Mouse (Mus musculus) hematopoietic multipotent progenitor cell, adult 10-12 weeks (in vitro differentiated cells): Measurements from ENCODE around the gene Klhl7. TPM values are rescaled to one million over a fixed set of nuclear protein-coding genes. Genes with fewer than 3 reads are reported as not detected.

Experiments used
- polyA plus RNA-seq: library from polyadenylated mRNA; stranded (reverse); fragments of >175 nt; gene quantifications from 2 replicates; pipeline ENCODE4 v1.2.3, GENCODE M21; 2012; ENCODE audit warnings: low replicate concordance

Klhl7 gene
- 1.6 and 1.7 TPM in 2 replicates for polyA plus RNA-seq

DNA sequence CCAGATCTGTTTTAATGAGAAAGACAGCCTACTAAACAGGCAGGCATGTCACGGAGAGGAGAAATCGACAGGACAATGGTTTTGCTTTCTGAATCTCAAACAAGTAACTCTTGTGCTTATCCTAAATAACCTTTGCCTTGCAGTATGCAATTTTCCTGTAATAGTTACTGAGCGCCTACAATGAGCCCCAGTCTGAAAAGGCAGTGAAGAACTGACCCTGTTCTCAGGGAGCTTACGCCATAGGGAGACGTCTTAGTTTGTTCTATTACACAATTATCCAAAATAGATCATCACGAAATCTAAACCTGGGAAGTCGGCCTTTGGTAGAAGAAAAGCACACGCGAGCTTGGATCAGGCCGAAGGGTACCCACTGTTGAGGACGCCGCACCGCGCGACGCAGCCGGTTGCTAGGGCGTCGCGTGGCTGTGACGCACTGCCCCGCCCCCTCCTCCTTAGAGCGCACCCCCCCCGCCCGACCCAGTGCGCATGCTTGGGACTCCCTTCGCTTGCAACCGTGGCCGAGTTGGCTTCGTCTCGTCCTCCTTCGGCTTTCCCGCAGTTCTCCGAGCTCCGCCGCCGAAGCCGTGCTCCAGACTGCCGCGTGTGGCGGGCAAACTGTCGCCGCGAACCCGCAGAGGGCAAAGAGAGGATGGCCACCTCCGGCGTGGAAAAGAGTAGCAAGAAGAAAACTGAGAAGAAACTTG, at the start of gene Klhl7:
TSS of gene Klhl7 (plus strand) at position 500 of the 704 bp plus-strand sequence.

DNA sequence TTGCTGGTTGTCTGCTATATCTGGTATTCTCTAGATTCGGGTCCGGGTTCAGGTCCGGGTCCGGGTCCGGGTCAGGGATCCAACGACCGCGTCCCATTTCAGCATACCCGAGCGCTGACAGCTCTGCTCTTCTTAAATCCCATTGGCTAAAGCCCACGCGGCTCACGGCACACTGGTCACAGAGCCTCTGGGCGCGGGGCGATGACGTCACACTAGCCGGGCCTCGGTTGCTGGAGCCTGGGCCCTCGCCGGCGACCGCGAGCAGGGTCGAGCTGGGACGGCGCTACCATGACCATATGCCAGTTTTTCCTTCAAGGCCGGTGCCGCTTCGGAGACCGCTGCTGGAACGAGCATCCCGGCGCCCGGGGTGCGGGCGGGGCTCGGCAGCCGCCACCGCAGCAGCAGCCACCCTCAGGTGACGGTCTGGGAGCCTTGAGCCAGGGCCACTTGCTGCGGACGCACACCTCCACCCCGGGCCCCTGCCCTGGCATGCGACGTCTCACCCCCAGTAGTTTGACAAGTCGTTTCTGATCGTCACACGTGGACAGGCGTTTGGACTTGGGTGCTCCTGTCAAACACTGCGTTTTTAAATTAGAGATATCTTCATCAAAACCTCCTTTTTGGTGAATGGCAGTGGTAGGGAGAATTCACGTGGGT, 64.5 kb downstream of the Klhl7 start, which contains the start of gene Nupl2:
TSS of gene Nupl2 (plus strand) at position 175 of the 657 bp plus-strand sequence.

Other genes with a start within 250 kb of the Klhl7 start
- 1.5 and 6.3 TPM in 2 replicates for gene Fam126a, start 69.9 kb upstream of the Klhl7 start, polyA plus RNA-seq
- 7.4 and 8.7 TPM in 2 replicates for gene Nupl2, start 64.4 kb downstream of the Klhl7 start, polyA plus RNA-seq